Mouse (Mus musculus) midbrain, embryonic 15.5 days (tissue): ENCODE results near the gene Csad. TPM values are rescaled to one million over a fixed set of nuclear protein-coding genes. Genes with fewer than 3 reads are reported as not detected.

ENCODE experiments used
- polyA plus RNA-seq: library from polyadenylated mRNA; unstranded; fragments of >200 nt; fragmentation: Nextera tagmentation; extraction: Ambion mirVana; gene quantifications from 2 replicates; pipeline ENCODE4 v1.2.1, GENCODE M21; 2015

Csad gene
- polyA plus RNA-seq, 1 experiment from 2014 or later, result 39.4 TPM

Other genes starting within 250 kb of the Csad start
- gene Krt8, start 200.2 kb downstream of the Csad start, polyA plus RNA-seq, result 1.8 and 2.0 TPM in 2 replicates
- 3.3 and 4.4 TPM in 2 replicates for gene Krt18, start 176.5 kb downstream of the Csad start, polyA plus RNA-seq
- gene Eif4b, start 131.0 kb downstream of the Csad start, polyA plus RNA-seq, result 87.0 and 89.2 TPM in 2 replicates
- gene Tns2, start 104.3 kb downstream of the Csad start, polyA plus RNA-seq, result 8.3 and 12.3 TPM in 2 replicates
- 78.7 and 80.2 TPM in 2 replicates for gene Spryd3, start 68.5 kb downstream of the Csad start, polyA plus RNA-seq
- gene Igfbp6, start 60.4 kb downstream of the Csad start, polyA plus RNA-seq, result 2.6 and 4.3 TPM in 2 replicates
- gene Soat2, start 54.2 kb downstream of the Csad start, polyA plus RNA-seq, result 0.15 TPM in 1 of 2 replicates, not detected in the other
- 59.0 and 64.2 TPM in 2 replicates for gene Zfp740, start 1.5 kb downstream of the Csad start, polyA plus RNA-seq
- gene Itgb7, start 27.2 kb upstream of the Csad start, polyA plus RNA-seq, result 0.98 and 1.1 TPM in 2 replicates
- gene Rarg, start 52.8 kb upstream of the Csad start, polyA plus RNA-seq, result 4.1 and 6.4 TPM in 2 replicates
- gene Gm9918, start 65.8 kb upstream of the Csad start, polyA plus RNA-seq, result 0.10 TPM in 1 of 2 replicates, not detected in the other
- gene Mfsd5, start 74.7 kb upstream of the Csad start, polyA plus RNA-seq, result 58.5 and 64.0 TPM in 2 replicates
- gene Espl1, start 91.5 kb upstream of the Csad start, polyA plus RNA-seq, result 5.5 and 7.5 TPM in 2 replicates
- gene Pfdn5, start 121.4 kb upstream of the Csad start, polyA plus RNA-seq, result 450 and 466 TPM in 2 replicates
- 91.8 and 103 TPM in 2 replicates for gene Myg1, start 127.0 kb upstream of the Csad start, polyA plus RNA-seq
- gene Aaas, start 146.0 kb upstream of the Csad start, polyA plus RNA-seq, result 37.4 and 37.9 TPM in 2 replicates
- 0.09 and 0.26 TPM in 2 replicates for gene Sp7, start 162.5 kb upstream of the Csad start, polyA plus RNA-seq
- gene Sp1, start 201.4 kb upstream of the Csad start, polyA plus RNA-seq, result 3.4 and 4.1 TPM in 2 replicates
- gene Amhr2, start 240.6 kb upstream of the Csad start, polyA plus RNA-seq, result 0.30 and 0.34 TPM in 2 replicates